Mouse (Mus musculus) kidney, adult 9 months (tissue): ENCODE data around the gene Taldo1.
"Not testable (repeated sequence)": the region's sequence is repeated elsewhere in the genome, so short reads cannot be mapped to it uniquely, and the experiment has no call there.

Experiments used
- DNase-seq: peaks from one replicate; pipeline ENCODE4 v3.0.0; 2022

Taldo1 gene

DNA sequence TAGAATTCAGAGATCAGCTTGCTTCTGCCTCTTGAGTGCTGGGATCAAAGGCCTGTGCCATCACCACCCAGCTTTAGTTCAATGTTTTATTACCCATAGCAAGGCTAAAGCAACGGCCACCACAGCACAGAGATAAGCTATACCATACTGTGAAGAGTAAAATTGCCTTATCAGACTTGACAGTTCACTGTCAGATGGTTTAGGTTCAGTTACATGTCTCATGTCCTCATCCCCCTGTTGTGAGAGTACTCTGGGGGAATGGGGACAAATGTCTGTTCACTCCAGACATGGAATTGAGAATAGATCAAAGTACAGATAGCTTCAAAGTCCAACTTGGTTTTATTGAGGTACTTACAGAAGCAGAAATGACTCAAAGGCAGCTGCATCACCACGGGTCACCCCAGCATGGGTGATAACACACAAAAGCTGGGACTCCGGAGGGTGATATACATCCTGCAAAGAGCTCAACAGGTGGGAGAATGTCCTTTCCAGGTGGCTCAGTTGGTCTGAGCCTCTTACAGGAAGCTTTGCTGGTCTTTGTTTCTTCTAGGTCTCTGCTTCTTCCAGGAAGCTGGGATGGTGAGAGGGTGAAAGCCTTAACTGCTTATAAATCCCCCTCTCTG lies 3.4 kb upstream of the Taldo1 start:
- no peak for DNase-seq

DNA sequence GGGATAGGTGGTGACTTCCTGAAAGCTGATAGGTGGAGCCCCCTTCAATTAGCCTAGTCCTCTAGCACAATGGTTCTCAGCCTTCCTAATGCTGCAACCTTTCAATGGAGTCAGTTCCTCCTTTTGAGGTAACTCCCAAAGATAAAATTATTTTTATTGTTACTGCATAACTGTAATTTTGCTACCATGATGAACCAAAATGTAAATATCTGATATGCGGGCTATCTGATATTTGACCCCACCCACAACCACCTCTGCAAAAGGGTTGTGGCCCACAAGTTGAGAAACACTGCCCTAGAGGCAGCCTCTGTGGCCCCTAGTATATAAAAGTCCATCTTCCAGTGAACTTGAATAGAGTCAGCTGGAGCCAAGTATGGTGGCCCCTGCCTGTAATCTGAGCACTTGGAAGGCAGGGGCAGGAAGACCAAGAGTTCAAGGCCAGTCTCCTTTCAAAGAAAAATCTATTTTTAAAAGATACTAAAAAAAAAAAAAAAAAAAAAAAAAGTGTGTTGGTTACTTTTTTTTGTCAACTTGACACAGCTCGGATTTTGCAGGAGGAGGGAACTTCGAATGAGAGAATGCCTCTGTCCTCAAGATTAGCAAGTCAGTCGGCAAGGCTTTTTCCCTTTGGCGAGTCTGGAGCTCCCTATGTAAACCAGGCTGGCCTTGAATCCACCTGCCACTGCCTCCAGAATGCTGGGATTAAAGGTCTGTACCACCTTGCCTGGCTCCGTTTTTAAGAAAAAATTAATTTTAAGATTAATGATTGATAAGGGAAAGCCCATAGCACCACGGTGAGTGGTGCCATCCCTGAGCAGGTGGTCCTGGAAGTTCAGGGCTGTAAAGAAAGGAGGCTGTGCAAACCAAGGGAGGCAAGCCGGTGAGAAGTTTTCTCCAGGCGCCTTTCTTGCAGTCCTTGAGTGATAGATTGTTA lies 1.4 kb upstream of the Taldo1 start:
- DNase-seq: peak; percentile 67

- no peak for DNase-seq
These were observed 688 bp downstream of the Taldo1 start for GRCm38 (mm10) chr7:141392552-141393222.

GRCm38 (mm10) chr7:141394158-141394557 lies 2.2 kb downstream of the Taldo1 start:
- DNase-seq: no peak

- DNase-seq: peak; percentile 74
These were observed 2.8 kb downstream of the Taldo1 start for GRCm38 (mm10) chr7:141394771-141395170.

DNA sequence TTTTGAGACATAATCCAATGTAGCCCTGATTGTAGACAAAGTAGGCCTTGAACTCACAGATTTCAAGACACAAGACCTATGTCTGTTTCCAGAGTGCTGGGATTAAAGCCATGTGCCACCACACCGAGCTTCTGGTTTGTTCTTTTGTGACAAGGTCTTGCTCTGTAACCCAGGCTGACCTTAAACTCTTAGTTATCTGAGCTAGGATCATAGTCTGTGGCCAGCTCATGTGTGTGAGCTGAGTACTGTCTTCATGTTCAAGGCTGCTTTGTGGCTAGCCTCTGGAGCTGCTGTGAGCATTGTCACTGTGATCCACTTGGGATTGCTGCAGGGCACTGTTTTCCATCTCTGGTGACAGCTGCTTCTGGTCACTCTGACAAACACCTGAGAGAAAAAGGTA lies 3.3 kb downstream of the Taldo1 start:
- DNase-seq: no peak

DNA sequence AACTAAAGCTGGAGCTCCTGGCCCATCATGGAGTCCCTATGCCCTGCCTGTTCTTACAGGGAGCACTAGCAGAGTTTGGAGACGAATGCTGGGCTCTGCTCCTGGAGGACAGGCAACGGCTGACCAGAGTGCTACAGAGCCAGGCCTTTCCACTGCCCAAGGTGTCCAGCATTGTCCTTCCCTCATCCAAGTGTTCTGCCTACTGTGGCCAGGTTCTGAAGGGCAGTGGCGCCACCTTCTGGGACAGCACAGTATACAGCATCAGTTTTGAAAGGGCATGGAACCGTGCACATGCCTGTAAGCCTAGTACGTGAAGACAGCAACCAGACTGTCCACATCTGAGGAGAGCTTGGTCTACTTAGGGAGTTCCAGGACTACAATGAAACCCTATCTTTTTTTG lies 11.3 kb downstream of the Taldo1 start:
- DNase-seq: peak; percentile 72

DNA sequence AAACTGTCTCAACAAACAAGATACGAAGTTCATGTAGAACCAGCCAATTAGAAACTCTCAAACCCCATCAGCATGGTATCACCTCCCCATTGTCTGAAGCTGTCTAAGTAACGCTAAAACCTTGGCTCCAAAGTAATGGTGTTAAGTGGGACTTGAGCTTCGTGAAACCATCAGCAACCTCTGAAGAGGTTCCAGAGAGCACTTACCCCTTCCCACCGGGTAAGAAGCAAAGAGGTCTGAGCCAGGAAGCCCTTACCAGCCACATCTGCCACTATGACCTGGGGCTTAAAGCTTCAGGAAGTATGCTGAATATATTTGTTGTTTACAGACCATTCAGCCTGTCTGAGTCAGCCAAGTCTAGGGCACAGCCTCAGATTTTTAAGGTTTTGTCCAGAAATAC lies 13.5 kb downstream of the Taldo1 start:
- DNase-seq: no peak

GRCm38 (mm10) chr7:141407670-141408069 lies 15.7 kb downstream of the Taldo1 start:
- DNase-seq: not testable (repeated sequence)

DNA sequence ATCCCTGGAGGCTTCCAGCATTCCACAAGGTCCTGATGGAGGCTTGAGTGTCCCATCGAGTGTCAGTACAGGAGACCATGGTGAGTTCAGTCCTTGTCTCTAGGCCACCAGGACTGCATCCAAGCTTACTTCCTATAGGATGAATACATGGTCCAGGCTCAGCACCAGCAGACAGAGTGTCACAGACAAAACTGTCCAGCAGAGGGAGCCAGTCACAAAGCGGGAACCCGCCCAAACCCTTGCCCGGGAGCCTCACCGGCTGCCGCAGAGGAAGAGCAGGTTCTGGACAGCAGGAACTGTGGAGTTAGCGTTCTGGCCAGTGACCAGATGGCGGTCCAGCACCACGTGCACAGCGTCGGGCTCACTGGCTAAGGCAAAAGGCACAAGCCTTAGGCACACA lies 16.8 kb downstream of the Taldo1 start:
- DNase-seq: peak; percentile 91

- no peak for DNase-seq
These were observed 18.6 kb downstream of the Taldo1 start for GRCm38 (mm10) chr7:141410631-141411030.

DNA sequence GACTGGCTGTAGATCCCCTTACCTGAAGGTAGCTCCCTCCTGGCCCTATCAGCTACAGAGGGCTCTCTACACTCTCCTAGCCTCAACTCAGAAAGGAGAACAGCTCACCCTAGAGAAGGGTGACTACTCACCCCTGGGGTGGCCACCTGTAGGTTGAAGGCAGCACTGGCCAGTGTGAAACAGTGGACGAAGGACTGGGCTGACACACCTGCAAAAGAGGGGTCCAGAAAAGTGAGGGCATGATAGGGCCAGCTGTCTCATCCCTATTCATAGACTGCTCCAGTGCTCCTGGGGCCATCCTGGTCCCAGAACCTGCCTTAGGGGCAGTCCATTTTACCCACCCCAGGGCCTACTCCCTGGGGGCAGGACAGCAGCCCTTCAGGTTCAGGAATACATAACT lies 19.7 kb downstream of the Taldo1 start:
- DNase-seq: no peak

DNA sequence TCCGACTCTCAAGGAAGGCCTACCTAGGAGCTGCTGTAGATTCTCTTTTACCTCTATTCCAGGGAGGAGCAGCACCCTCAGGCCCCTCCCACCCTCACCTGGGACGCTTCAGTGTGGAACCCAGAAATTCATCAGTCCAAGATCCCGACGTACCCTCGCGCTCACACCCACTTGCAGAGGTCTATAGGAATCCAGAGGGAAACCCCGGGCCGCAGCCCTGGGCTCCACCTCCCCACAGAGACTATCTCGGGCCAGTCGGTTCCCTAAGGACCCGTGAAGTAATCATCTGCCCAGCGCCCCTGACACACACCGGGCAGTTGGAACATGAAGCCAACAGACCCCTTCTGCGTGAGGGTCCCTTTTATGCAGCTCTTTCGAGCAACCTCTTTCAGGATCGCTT lies 21.3 kb downstream of the Taldo1 start:
- no peak for DNase-seq

DNA sequence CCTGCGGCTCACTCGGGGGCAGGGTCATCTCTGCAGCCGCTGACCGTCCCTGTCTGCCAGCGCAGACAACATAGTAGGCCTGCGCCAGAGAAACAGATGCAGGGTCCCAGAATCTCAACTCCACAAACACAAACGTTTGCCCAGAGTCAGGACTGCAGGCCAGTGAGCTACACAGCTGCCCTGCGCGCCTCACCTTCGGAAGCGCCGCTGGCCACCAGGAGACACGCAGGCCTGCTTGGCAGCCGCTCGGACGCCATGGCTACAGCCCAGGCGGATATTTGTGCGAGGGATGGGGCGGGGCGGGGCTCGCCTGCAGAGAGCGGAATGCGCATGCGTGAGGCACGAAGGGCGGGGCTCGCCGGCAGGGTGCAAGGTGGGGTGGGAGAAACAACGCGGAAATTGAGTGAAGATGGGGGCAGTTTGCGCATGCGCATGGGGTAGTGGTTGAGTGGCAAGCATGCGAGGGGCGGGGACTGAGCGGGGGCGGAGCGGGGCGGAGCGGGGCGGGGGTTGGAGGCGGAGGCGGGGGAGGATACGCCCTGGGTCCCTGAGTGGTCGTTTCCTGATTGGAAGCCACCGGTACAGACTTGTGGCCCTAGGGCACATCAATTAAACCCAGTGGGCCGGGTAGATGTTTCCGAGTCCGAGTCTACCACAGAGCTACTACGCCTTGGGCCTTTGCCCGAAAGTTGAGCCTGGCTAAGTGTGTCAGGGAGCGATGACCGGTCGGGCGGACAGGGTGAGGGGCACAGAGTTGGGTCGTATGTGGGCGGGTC lies 22.0 kb downstream of the Taldo1 start, which contains the start of gene Gatd1:
Gatd1 (minus strand) TSS at position 328 of the 776 bp plus-strand sequence.
- DNase-seq: peak; percentile 99

DNA sequence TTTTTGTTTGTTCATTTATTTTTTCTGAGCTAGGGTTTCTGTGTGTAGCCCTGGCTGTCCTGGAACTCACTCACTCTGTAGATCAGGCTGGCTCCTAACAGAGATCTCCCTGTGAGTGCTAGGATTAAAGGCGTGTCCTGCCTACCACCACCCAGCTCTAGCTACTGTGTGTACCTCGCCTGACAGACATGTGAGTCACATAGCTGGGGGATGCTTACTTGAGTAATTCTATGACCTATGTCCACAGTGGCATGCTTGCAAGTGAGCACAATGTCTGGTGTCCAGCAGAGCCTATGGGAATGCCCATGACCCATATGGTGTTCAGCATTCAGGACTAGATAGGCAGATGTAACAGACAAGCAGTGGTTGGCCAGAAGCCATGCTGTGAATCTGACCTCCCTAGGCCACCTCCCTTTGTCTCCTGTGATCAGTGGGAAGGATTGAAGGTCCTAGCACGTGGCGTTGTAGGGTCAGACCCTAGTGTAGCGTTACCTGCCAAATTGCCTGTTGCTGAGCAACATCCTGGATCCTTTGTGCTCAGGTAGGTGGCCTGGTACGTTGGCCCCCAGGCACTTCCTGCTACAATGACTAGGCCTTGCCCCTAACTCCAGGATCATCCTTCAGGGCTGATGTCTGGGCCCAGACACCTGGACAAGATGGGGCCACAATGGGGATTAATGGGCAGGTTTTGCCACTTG lies 24.3 kb downstream of the Taldo1 start:
- DNase-seq: no peak

DNA sequence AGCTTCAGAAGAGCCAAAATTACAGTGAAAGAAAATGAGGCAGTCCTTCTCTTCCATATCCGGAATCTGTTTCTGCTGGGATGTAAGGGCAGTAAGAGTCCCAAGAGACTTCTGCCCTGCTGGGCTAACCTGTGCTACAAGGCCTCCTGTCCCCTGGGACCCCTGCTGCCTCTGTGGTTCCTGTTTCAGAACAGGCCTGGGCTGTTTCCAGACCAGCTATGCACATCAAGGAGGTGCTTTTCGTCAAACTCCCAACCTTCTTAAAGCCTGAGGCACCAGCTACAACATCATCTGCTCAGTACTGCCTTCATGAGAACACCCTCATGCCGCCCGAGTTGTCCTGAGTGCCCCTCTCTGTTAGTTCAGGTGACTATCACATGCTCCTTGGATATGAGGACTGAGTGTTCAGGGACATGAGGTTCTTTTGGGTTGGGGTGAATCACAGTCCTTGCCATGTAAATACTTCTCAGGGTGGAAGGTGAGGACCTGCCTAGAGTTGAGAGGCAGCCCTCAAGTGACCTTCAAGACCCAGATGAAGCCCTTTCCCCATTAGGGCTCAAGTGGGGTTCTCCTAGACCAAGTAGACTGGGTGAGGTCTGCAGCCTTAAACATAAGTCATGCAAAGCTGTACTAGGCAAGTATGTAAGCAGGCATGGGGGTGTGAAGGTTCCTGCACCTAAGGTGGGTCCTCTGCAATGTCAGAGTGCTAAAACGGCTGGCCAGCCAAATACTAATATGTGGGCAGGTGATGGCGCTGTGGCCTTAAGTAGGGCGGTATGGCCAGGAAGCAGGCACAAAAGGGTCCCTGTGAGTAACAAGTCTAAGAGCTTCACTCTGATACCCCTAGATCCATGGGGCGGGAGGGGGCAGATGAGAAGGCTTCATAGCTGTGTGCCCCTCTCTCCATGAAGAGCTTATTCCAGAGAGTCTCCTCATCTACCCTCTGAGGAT lies 26.0 kb downstream of the Taldo1 start:
- no peak for DNase-seq

DNA sequence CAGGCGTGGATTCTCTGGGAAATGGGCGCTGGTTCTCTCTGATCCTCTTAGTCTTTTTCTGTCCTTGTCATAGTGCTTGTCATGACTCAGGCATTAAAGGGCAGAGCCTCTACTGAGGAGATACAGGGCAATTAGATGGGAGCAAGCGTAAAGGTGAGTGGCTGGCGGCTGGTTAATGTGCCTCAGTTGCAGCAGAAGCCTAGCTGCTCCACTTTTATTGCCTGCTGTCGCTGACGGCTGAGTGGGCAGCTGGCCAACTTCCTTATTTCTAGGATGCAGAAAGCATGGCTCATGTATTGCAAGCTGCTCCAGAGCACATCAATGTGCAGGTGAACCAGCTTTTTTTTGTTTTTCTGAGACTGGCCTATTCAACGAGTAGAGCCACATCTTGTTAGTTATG lies 27.0 kb downstream of the Taldo1 start:
- DNase-seq: no peak

DNA sequence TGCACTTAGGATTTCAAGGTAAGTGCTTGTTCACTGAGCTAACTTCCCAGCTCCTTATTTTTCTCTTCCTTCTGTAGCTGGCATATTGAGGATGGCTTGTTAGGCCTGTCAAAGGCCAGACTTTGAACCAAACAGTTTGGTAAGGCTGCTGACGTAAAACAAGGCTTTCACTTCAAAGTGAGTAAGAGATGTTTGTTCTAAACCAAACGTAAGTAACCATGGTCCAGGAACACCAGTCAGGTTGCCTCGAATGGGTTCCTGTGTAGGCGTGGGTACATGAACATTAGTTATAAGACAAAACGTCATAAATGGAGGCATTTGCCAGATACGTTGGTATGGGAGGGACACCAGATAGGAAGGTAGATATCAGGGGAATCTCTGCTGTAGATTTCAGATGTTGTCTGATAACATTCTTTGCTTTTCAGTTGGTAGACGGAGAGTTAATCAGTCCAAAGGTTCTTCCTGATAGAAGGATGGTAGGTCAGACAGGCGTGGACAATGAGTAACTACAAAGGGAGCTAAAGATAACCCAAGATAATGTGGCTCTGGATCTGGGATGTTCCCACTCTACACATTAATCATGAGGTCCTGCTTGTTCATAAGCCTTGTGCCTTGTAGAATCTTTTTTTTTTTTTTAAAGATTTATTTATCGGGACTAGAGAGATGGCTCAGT lies 28.2 kb downstream of the Taldo1 start:
- no peak for DNase-seq

- DNase-seq: no peak
These were observed 31.8 kb downstream of the Taldo1 start for GRCm38 (mm10) chr7:141423811-141424210.

DNA sequence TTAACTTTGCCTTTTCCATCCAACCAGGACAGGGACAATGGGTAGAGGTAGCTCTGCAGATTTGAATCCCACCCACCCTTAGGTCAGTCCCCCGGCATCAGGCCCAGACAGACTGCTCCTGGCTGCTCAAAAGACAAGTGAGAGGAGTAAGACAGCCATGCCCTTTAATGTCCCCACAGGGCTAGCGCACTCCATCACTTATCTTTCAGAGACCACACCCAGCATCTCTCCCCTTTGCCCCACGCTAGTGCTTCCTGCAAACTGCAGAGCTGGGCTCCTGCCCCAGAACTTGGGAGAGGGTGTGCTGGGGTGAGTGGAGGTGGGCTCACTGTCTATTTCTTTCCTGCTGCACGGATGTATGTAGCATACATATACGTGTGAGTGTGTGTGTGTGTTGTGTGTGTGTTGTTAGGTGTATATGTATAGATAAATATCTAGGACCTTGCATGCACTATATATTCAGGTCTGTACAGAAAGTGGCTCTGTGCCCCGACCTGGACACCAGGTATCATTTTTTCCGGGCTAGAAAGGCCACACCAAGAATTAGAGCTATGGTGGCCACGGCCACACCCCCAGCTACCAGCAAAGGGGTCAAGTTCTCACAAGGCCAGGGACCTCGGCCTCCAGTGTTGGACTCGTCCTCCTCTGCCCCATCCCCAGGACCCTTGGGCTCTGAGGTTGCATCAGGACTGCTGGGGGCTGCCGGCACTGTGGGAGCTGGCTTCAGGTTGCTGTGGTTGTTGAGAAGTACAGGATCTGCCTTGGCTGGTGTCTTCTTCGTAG lies 35.1 kb downstream of the Taldo1 start:
- DNase-seq: no peak
